Mouse (Mus musculus): ENCODE data around the gene Zfp786.

DNA sequence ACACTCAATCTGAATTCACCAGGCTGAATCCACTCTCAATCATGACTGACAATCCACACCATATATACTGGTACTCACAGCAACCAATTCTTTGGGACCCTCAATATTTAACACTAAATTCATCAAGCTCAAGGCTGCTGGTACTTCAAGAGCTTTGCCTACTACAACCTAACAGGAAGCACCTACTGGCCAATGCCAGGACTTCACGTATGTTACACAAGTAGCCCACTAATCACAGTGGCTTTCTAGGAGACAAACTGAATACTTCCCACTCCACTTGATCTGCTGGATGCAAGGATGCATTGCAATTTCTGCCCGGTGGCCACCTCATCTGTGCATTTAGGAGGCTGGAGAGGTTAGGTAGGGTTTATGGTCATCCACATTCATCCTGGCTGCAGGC is 20.5 kb downstream of the Zfp786 start:
- TF ChIP-seq CTCF (IDR thresholded peaks at IDR 0.05; ENCODE audit: insufficient read depth, low read length): no peak
- TF ChIP-seq POLR2A (IDR thresholded peaks at IDR 0.05; ENCODE audit: borderline replicate concordance, extremely low read depth, low read depth, low read length): no peak
